ENCODE assay signal across 25 mouse cellular contexts in genomic region chr15:82187401-82187800, GRCm38 (mm10). TPM values are rescaled to one million over a fixed set of nuclear protein-coding genes. Genes with fewer than 3 reads are reported as not detected.
DNase-seq lines count a peak whose midpoint lies in the region; ATAC-seq and TF ChIP-seq lines count a peak whose summit lies in the region.
"Had no signal": no experiment of that assay in that cellular context is flagged by ENCODE, and none has a peak within 500 bp of the region (broad histone marks: within the 10 kb centered on the region; RNA-seq: fewer than 3 reads in every experiment).

No protein-coding gene starts in this region.

- intact Hi-C loops in left cerebral cortex, adult 2 months (cut with DNase I), result no loop called here
- intact Hi-C loops in heart, postnatal 36 days (cut with DNase I), result no loop called here

- WGBS in kidney, postnatal 0 days, result 88% methylated on average over 4 of the region's 4 CpGs
- 81% methylated on average over 4 of the region's 4 CpGs for WGBS in liver, embryonic 13.5 days (ENCODE audit: insufficient replicate concordance)
- 87% methylated on average over 4 of the region's 4 CpGs for WGBS in embryonic facial prominence, embryonic 10.5 days

- H3K36me3 ChIP-seq in kidney, postnatal 0 days (ENCODE audit: insufficient read depth, low read length), result peaks cover 59% of the 10 kb centered on the region; the same call in 1 of the 2 replicates
- H3K36me3 ChIP-seq in liver, embryonic 13.5 days, result peaks cover 90% of the 10 kb centered on the region
- peaks cover 100% of the 10 kb centered on the region for H3K36me3 ChIP-seq in embryonic facial prominence, embryonic 10.5 days (replicated peaks)

- H3K9me3 ChIP-seq in kidney, postnatal 0 days (replicated peaks; ENCODE audit: low read length), result no peaks in the 10 kb centered on the region
- peaks cover 6% of the 10 kb centered on the region for H3K9me3 ChIP-seq in liver, embryonic 13.5 days (replicated peaks)
- peaks cover 1% of the 10 kb centered on the region for H3K9me3 ChIP-seq in embryonic facial prominence, embryonic 10.5 days
- H3K9me3 ChIP-seq: hindbrain, embryonic 15.5 days; intestine, embryonic 15.5 days; limb, embryonic 15.5 days had no signal

- TF ChIP-seq CTCF in kidney, postnatal 0 days (IDR thresholded peaks at IDR 0.05; ENCODE audit: low read depth), result 0 out of 2 replicates have a peak, but pooled peaks have one; percentile 15
- TF ChIP-seq CTCF in left cerebral cortex, adult 2 months (IDR thresholded peaks at IDR 0.05), result no peak; the same call in none of the 2 replicates

- H3K4me3 ChIP-seq in kidney, postnatal 0 days (replicated peaks; ENCODE audit: low read depth, low read length), result no peak overlapping the region
- no peak overlapping the region for H3K4me3 ChIP-seq in liver, embryonic 13.5 days (replicated peaks)
- no peak overlapping the region for H3K4me3 ChIP-seq in left cerebral cortex, adult 2 months
- no peak overlapping the region for H3K4me3 ChIP-seq in embryonic facial prominence, embryonic 10.5 days
- H3K4me3 ChIP-seq: forebrain, embryonic 13.5 days; hindbrain, embryonic 15.5 days; intestine, embryonic 15.5 days; limb, embryonic 15.5 days; myocyte had no signal

- no peak overlapping the region for H3K27ac ChIP-seq in kidney, postnatal 0 days
- peak overlapping the region; percentile 98 for H3K27ac ChIP-seq in liver, embryonic 13.5 days
- no peak overlapping the region for H3K27ac ChIP-seq in left cerebral cortex, adult 2 months
- no peak overlapping the region for H3K27ac ChIP-seq in embryonic facial prominence, embryonic 10.5 days (replicated peaks)
- H3K27ac ChIP-seq: hindbrain, embryonic 15.5 days; intestine, embryonic 15.5 days; limb, embryonic 15.5 days had no signal

- H3K27me3 ChIP-seq in kidney, postnatal 0 days (ENCODE audit: insufficient read depth, low read length), result no peaks in the 10 kb centered on the region
- no peaks in the 10 kb centered on the region for H3K27me3 ChIP-seq in liver, embryonic 13.5 days
- H3K27me3 ChIP-seq in embryonic facial prominence, embryonic 10.5 days (replicated peaks; ENCODE audit: low read depth, poor library complexity, severe bottlenecking), result no peaks in the 10 kb centered on the region
- H3K27me3 ChIP-seq: forebrain, embryonic 13.5 days; hindbrain, embryonic 15.5 days; intestine, embryonic 15.5 days; limb, embryonic 15.5 days; Patski had no signal

- no peak for DNase-seq in kidney, postnatal 0 days (ENCODE audit: low spot score)
- DNase-seq in kidney, adult 11 months, result no peak
- peak; percentile 8 for DNase-seq in thymus, postnatal 4 days
- DNase-seq in thymus, postnatal 36 days, result no peak
- no peak for DNase-seq in liver, embryonic 13.5 days
- DNase-seq in left cerebral cortex, adult 2 months (ENCODE audit: extremely low spot score in 1 of 2, low spot score in 2 of 2), result no peak
- no peak for DNase-seq in embryonic facial prominence, embryonic 10.5 days (ENCODE audit: low spot score)
- DNase-seq in heart, postnatal 36 days, result no peak
- DNase-seq: adrenal gland, postnatal 25 days; cerebellum, adult 8-10 months; gastrocnemius, postnatal 10 days; heart, adult 11 months; heart, postnatal 4 days; kidney, postnatal 4 days; lung, postnatal 14 days; midbrain, embryonic 14.5 days; right cerebral cortex, postnatal 25 days had no signal

- no peaks in the 10 kb centered on the region for H3K4me1 ChIP-seq in kidney, postnatal 0 days (replicated peaks; ENCODE audit: insufficient read depth, low read length)
- peaks cover 59% of the 10 kb centered on the region for H3K4me1 ChIP-seq in liver, embryonic 13.5 days (replicated peaks)
- H3K4me1 ChIP-seq in embryonic facial prominence, embryonic 10.5 days, result no peaks in the 10 kb centered on the region
- H3K4me1 ChIP-seq: forebrain, embryonic 13.5 days; limb, embryonic 15.5 days had no signal

- ATAC-seq in kidney, postnatal 0 days (replicated peaks; ENCODE audit: low FRiP score, low read depth), result no peak
- no peak for ATAC-seq in liver, embryonic 13.5 days (ENCODE audit: low read depth)
- ATAC-seq: forebrain, embryonic 13.5 days; intestine, embryonic 15.5 days; Patski had no signal

- H3K9ac ChIP-seq in kidney, postnatal 0 days (ENCODE audit: low read depth, low read length), result no peak overlapping the region
- H3K9ac ChIP-seq in liver, embryonic 13.5 days, result peak overlapping the region; percentile 72; the same call in 1 of the 2 replicates
- H3K9ac ChIP-seq: forebrain, embryonic 13.5 days; hindbrain, embryonic 15.5 days; intestine, embryonic 15.5 days; limb, embryonic 15.5 days had no signal

- H3K4me2 ChIP-seq in kidney, postnatal 0 days (ENCODE audit: low read length), result no peak overlapping the region
- peak overlapping the region; percentile 70; the same call in 1 of the 2 replicates for H3K4me2 ChIP-seq in liver, embryonic 13.5 days
- H3K4me2 ChIP-seq: forebrain, embryonic 13.5 days; hindbrain, embryonic 15.5 days; intestine, embryonic 15.5 days; limb, embryonic 15.5 days had no signal

RNA-seq across cellular contexts. Expression of gene Shisa8, which starts 25.2 kb away (rescaled TPM):
- polyA plus RNA-seq in kidney, postnatal 0 days (2015; fragmentation: Nextera tagmentation; extraction: Ambion mirVana), result 0.66 and 0.96 TPM in 2 replicates
- 0.08 and 0.10 TPM in 2 replicates for polyA plus RNA-seq in liver, embryonic 13.5 days (2015; fragmentation: Nextera tagmentation; extraction: Ambion mirVana)
- 1 to 10 TPM; 2.1 to 2.7 TPM for total RNA-seq in left cerebral cortex, adult 2 months (2021)
- 0.35 and 0.38 TPM in 2 replicates for polyA plus RNA-seq in embryonic facial prominence, embryonic 10.5 days (2016; fragmentation: Nextera tagmentation; extraction: Ambion mirVana)
- total RNA-seq in heart, postnatal 36 days (2021), result under 1 TPM; 0.14 to 0.19 TPM
- total RNA-seq: gastrocnemius, postnatal 10 days; megakaryocyte, adult 5-6 weeks had no signal

RNA-seq across cellular contexts. Expression of gene Tnfrsf13c, which starts 36.8 kb away (rescaled TPM):
- polyA plus RNA-seq in kidney, postnatal 0 days (2015; fragmentation: Nextera tagmentation; extraction: Ambion mirVana), result 0.09 TPM in 1 of 2 replicates, not detected in the other
- 0.38 and 0.87 TPM in 2 replicates for polyA plus RNA-seq in liver, embryonic 13.5 days (2015; fragmentation: Nextera tagmentation; extraction: Ambion mirVana)
- under 1 TPM; 0.29 to 0.47 TPM for total RNA-seq in left cerebral cortex, adult 2 months (2021)
- 0.10 and 0.75 TPM in 2 replicates for polyA plus RNA-seq in embryonic facial prominence, embryonic 10.5 days (2016; fragmentation: Nextera tagmentation; extraction: Ambion mirVana)
- under 1 TPM; 0.28 to 0.30 TPM for total RNA-seq in heart, postnatal 36 days (2021)
- polyA plus RNA-seq: intestine, embryonic 15.5 days; midbrain, embryonic 14.5 days had no signal

RNA-seq across cellular contexts. Expression of gene Srebf2, which starts 40.4 kb away (rescaled TPM):
- 89.0 and 98.5 TPM in 2 replicates for polyA plus RNA-seq in kidney, postnatal 0 days (2015; fragmentation: Nextera tagmentation; extraction: Ambion mirVana)
- 64.2 and 70.2 TPM in 2 replicates for polyA plus RNA-seq in liver, embryonic 13.5 days (2015; fragmentation: Nextera tagmentation; extraction: Ambion mirVana)
- 100 to 1,000 TPM; 187 to 202 TPM for total RNA-seq in left cerebral cortex, adult 2 months (2021)
- polyA plus RNA-seq in embryonic facial prominence, embryonic 10.5 days (2016; fragmentation: Nextera tagmentation; extraction: Ambion mirVana), result 172 and 192 TPM in 2 replicates
- total RNA-seq in heart, postnatal 36 days (2021), result 10 to 100 TPM; 17.4 to 19.5 TPM

RNA-seq across cellular contexts. Expression of gene Cenpm, which starts 57.1 kb away (rescaled TPM):
- 45.0 and 46.4 TPM in 2 replicates for polyA plus RNA-seq in kidney, postnatal 0 days (2015; fragmentation: Nextera tagmentation; extraction: Ambion mirVana)
- polyA plus RNA-seq in liver, embryonic 13.5 days (2015; fragmentation: Nextera tagmentation; extraction: Ambion mirVana), result 41.7 and 45.6 TPM in 2 replicates
- 1 to 10 TPM; 3.1 to 4.8 TPM for total RNA-seq in left cerebral cortex, adult 2 months (2021)
- polyA plus RNA-seq in embryonic facial prominence, embryonic 10.5 days (2016; fragmentation: Nextera tagmentation; extraction: Ambion mirVana), result 81.5 and 82.5 TPM in 2 replicates
- total RNA-seq in heart, postnatal 36 days (2021), result under 1 TPM; 0.42 to 0.51 TPM
- total RNA-seq: neutrophil, adult 5-6 weeks had no signal

RNA-seq across cellular contexts. Expression of gene Ccdc134, which starts 59.7 kb away (rescaled TPM):
- 10.7 and 11.9 TPM in 2 replicates for polyA plus RNA-seq in kidney, postnatal 0 days (2015; fragmentation: Nextera tagmentation; extraction: Ambion mirVana)
- polyA plus RNA-seq in liver, embryonic 13.5 days (2015; fragmentation: Nextera tagmentation; extraction: Ambion mirVana), result 8.2 and 9.9 TPM in 2 replicates
- total RNA-seq in left cerebral cortex, adult 2 months (2021), result 10 to 100 TPM; 11.2 to 18.3 TPM
- 23.4 and 24.2 TPM in 2 replicates for polyA plus RNA-seq in embryonic facial prominence, embryonic 10.5 days (2016; fragmentation: Nextera tagmentation; extraction: Ambion mirVana)
- 1 to 10 TPM; 3.4 to 5.6 TPM for total RNA-seq in heart, postnatal 36 days (2021)
